Mouse (Mus musculus): ENCODE results near the gene Slc6a20b.

Slc6a20b gene

DNA sequence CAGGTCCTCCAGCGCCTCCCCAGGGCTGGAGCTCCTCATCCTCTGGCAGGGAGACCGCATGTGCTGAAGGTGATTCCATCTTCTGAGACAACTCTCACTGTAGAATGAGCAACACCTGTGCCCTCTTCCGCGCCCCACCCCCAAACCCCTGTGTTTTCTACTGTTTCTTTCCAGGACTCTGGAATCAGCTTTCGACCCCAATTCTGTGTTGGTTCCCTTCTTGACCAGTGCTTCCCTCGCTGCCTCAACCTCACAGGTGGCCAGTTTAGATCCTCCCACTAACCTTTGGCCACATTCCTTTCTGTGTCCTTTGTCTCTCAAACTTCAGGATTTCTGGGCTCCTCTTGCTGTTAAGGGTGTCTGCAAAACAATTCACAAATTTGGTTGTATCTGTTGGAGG, at the start of gene Slc6a20b:
TSS of gene Slc6a20b (minus strand) at position 285 of the 400 bp plus-strand sequence.
- in situ Hi-C loops (cut with MboI; ENCODE audit: low pct_unique_long_range_greater_than_20kb in 1 of 2, low sequenced_read_pairs in 2 of 2, unreplicated experiment in 1 of 2), result no loop called here

DNA sequence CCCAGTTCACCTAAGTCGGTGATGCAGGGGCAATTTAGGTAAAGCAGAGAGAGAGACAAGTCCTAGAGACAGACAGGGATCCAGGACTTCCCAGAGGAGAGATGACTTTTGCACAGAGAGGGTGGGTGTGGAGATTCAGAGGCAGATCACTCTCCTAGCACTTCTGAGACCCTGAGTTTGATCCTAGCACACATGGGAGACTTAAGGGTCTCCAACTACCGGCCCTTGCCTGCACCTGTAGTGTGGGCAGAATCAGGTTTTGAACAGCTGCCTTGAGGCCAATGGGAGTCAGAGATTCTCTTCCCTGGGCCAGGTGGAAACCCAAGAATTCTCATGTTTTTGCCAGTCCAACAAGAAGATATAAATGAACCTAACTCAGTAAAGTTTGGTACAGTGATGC, 46.8 kb upstream of the Slc6a20b start:
- in situ Hi-C loops (cut with MboI; ENCODE audit: low pct_unique_long_range_greater_than_20kb in 1 of 2, low sequenced_read_pairs in 2 of 2, unreplicated experiment in 1 of 2), result no loop called here

DNA sequence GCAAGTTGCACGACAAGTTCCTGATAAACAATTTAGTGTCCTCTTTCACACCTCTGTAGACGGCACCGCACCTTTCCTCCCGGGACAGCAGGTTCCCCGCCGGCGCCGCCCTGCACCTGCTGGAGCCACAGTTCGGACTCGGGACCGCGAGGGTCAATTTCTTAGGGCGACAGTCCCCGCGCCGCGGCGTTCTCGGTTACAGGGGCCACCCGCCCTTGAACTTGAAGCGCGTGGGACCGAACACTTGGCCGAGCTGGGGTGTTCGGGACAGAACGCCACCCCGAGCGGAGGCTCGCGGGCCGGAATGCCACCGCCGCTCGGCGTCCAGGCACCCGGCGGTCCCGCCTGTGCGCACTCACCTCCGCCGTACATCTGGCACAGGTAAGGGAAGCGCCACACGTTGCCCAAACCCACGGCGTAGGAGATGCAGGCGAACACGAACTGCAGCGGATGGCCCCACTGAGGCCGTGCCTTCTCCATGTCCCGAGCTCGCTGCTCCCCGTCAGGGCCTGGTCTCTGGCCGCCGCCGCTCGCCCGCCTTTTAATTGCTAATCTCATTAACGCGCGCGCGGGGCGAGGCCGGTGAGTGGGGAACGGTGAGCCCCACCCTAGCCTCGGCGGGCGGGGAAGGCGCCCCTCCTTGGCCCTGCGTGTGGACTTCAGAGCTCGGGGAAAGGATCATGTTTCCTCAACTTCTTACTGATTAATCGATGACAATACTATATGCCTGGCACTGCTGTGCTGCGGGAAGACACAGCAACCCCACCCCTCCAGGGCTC, 46.2 kb upstream of the Slc6a20b start, which contains the start of the genes Ccr9 and Slc6a20a:
TSS of gene Ccr9 (plus strand) at position 113 of the 779 bp plus-strand sequence.
TSS of gene Slc6a20a (minus strand) at position 559 of the 779 bp plus-strand sequence.
- in situ Hi-C loops (cut with MboI; ENCODE audit: low pct_unique_long_range_greater_than_20kb in 1 of 2, low sequenced_read_pairs in 2 of 2, unreplicated experiment in 1 of 2), result no loop called here

DNA sequence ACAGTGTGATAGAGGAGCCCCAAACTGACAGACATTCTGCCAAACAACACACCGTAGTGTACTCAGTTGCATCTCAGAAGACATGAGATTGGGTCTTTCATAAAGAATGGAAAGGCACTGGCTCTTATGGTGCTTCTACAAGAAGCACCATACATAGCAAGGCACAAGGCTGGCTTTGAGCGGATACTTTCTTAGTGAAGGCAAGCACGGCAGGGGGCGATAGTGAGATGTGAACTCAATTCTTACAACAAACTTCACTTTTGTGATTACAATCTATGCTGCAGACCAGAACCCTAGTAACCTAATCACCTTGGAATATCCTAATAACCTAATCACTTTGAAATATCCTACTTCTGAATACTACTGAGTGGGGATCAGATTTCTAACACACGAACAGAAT, 33.3 kb upstream of the Slc6a20b start:
- in situ Hi-C loops (cut with MboI; ENCODE audit: low pct_unique_long_range_greater_than_20kb in 1 of 2, low sequenced_read_pairs in 2 of 2, unreplicated experiment in 1 of 2), result no loop called here

DNA sequence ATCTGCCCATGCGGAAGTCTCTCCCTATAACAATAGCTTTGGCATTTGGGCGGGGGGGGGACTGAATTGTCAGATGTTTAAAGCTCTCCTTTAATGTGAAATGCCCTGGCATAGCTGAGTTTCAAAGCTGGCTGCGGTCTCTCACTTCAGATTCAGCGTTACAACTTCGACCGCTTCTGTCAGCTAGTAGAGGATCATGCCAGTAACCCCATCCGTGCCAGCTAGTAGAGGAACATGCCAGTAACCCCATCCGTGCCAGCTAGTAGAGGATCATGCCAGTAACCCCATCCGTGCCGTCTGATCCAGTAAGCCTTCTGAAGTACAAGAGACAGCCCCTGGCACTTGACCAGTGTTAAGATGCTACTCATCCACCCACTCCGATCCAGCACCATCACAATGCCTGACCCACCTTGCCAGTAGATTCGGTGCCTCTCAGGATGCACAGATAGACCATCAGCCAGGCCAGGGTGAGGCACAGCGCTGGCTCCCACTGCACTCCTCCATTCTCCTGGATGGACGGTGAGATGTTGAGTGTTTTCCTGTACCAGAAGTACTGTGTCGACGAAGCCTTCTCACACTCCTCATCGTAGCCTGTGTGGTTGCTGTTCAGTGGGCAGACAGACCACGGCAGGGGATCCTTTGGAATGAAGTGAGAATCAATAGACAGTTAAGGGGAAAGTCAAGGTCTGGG, 27.8 kb upstream of the Slc6a20b start:
- in situ Hi-C loops (cut with MboI; ENCODE audit: low pct_unique_long_range_greater_than_20kb in 1 of 2, low sequenced_read_pairs in 2 of 2, unreplicated experiment in 1 of 2), result loop anchor here in 1 of 2 experiments (5.0 kb wide), 1 partner anchor 53 kb away; no protein-coding TSS in a partner anchor

DNA sequence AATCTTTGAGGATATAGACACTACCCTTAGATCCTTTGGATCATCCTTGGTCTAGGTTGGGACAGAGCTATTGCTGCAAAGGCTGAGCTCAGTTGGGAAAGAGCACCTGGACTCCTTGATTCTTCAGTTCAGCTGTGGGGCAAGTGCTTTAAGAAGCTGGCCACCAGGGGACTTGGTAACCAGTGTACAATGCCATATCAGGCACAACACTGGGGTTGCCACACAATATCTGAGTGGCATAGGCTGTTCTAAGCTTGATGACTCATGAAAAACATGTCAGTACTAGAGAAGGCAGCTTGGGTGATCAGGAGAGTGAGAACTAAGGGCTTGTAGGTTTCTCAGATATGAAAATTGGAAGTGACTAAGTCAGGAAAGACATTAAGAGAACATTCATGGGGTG, 26.6 kb upstream of the Slc6a20b start:
- in situ Hi-C loops (cut with MboI; ENCODE audit: low pct_unique_long_range_greater_than_20kb in 1 of 2, low sequenced_read_pairs in 2 of 2, unreplicated experiment in 1 of 2), result no loop called here

DNA sequence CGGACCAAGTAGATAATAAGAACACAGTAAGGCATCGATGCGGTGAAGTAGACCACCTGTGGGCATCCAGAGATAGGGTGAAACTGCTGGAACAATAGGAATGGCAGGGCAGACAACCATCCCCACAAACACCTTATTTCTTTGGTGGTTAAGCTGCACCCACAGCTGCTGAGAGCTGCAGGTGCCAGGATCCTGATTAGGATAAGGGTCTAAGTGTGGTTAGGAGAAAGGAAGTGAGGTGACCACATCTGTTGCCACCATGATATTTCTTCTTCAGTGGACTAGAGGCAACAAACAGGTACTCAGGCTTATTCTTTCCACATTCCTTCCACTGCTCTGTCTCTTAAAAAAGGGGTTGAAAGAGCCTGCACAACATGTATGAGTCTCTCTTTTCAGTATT, 25.1 kb upstream of the Slc6a20b start:
- in situ Hi-C loops (cut with MboI; ENCODE audit: low pct_unique_long_range_greater_than_20kb in 1 of 2, low sequenced_read_pairs in 2 of 2, unreplicated experiment in 1 of 2), result no loop called here

DNA sequence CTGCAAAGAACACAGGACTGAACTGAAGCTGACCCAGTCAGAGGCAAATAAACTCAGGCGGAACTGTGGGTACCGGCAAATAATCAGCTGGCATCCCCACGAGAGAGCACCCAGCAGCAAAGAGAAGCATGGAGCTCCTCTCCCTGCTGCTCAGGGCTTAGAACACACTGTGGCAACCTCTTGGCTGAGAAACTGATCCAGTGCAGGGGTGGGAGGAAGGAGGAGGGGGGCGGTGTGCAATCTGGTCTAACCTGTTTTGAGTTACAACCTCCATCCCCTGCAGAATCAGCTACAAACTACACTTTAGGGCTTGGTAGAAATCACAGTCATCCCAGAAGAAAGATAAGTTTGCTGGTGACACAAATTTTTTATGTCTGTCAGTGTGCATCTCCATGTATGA, 19.0 kb upstream of the Slc6a20b start:
- in situ Hi-C loops (cut with MboI; ENCODE audit: low pct_unique_long_range_greater_than_20kb in 1 of 2, low sequenced_read_pairs in 2 of 2, unreplicated experiment in 1 of 2), result no loop called here

DNA sequence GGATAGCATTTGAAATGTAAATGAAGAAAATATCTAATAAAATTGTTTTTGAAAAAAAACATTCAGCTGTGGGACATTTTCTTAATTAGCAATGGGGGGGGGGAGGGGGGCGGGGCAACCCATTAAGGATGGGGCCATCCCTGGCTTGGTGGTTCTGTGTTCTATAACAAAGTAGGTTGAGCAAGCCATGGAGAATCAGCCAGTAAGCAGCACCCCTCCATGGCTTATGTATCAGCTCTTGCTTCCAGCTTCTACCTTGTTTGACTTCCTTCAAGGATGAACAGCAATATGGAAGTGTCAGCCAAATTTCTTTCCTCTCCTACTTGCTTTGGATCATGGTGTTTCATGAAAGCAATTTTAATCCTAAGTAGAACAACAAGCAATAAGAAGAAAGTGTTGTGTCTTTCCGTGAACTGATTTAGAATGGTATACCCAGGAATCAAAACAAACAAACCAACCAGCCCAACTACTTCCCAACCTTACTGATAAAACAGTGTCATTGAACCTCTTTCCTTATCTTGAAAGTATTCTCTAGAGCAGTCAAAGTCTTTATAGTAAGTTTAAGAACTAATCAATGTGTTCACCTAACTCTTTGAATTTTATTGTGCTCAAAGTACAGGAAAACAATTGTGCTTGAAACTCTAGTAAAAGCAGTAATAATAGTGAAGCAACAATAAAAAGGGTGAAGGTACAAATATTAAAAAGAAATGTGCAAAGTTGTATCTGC, 17.6 kb upstream of the Slc6a20b start:
- in situ Hi-C loops (cut with MboI; ENCODE audit: low pct_unique_long_range_greater_than_20kb in 1 of 2, low sequenced_read_pairs in 2 of 2, unreplicated experiment in 1 of 2), result no loop called here

DNA sequence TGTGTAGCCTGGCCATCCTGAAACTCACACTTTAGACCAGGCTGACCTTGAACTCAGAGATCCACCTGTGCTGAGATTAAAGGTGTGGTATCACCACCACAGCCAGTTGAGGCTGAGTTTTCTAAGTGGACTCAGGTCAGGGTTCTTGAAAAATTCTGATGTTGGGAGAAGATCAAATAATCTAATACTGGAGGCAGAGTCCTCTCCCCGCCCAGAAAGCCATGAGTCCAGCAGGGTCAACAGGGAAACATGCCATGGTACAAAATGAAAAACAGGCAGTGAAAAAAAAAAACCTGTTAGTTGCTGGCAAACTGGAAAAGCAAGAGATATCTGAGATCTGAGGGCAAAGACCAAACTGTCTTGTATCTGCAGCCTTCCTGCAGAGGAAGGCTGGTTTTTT, 7.7 kb upstream of the Slc6a20b start:
- in situ Hi-C loops (cut with MboI; ENCODE audit: low pct_unique_long_range_greater_than_20kb in 1 of 2, low sequenced_read_pairs in 2 of 2, unreplicated experiment in 1 of 2), result no loop called here

DNA sequence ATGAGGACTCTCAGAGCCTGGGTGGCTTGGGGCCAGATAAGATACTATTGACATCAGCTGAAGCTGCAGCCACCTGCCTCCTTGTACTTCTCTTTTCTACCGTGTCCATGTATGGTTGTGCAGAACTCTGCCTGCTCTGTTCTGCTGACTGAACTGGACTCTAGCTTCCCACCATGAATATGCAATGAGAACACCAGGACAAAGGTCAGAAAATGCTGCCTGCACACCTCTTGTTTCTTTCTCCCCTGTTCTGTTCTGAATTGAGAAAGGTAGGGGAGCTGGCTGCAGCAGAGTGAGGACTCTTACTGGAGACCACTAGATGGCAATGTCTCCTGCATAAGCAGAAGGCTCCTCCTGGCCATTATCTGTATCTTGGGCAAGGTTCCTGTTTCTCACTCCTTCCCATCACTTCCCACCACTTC, 6.3 kb upstream of the Slc6a20b start:
- in situ Hi-C loops (cut with MboI; ENCODE audit: low pct_unique_long_range_greater_than_20kb in 1 of 2, low sequenced_read_pairs in 2 of 2, unreplicated experiment in 1 of 2), result loop anchor here in 1 of 2 experiments (5.0 kb wide), 1 partner anchor 41 kb away; no protein-coding TSS in a partner anchor

DNA sequence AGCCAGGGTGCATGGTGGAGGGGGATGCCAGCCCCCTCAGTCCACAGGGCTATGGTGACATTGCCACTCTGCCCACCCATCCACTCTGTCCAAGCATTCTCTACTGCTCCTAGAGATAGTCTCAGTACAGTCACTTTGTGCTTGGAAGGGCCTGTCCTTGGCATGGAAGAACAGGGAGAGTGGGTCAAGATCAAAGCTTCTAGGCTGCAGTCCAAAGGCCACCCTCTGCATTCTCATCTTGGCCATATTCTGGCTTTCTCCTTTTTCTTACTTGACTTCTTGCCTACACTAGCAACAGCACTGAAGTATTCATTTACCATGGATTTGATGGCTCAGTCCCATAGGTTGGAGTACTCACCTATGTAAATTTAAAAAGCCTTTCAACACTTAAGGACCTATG, 5.9 kb upstream of the Slc6a20b start:
- in situ Hi-C loops (cut with MboI; ENCODE audit: low pct_unique_long_range_greater_than_20kb in 1 of 2, low sequenced_read_pairs in 2 of 2, unreplicated experiment in 1 of 2), result loop anchor here in 1 of 2 experiments (5.0 kb wide), 1 partner anchor 41 kb away; no protein-coding TSS in a partner anchor

DNA sequence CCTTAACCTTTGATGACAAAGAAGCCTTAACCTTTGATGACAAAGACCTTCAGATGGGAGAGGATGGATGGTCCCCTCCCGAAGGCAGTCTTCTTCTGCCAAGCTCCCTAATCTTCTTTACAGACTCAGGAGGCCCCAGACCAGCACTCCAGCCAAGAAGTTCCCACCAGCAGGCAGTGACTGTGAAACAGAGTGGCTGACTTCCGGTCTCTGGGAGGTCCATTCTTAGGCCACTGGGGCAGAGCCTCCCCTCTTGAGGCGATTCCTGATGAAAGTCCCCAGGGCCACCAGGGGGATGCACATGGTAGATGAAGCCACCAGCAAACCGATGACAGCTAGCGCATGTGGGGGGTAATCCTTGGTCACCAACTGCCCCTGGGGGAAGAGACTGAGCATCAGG, 4.4 kb upstream of the Slc6a20b start:
- in situ Hi-C loops (cut with MboI; ENCODE audit: low pct_unique_long_range_greater_than_20kb in 1 of 2, low sequenced_read_pairs in 2 of 2, unreplicated experiment in 1 of 2), result loop anchor here in 1 of 2 experiments (5.0 kb wide), 1 partner anchor 39 kb away; no protein-coding TSS in a partner anchor

DNA sequence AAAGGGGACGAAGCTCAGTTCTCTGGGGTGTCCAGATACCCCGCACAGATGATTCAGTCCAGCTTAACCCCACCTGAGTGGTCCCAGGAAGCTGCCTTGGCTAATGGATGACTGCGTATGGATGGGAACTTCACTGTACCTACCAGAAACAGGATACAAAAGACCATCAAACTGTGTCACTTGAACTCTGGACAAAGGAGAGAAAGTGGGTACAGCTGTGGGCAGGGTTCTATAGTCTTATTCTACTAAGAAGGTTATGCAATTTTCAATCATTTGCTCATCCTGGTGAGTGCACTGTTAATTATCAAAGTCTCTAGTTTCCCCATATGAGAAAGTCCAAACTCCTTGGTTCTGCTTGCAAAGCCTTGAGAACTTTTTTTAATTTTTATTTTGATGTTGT, 628 bp upstream of the Slc6a20b start:
- in situ Hi-C loops (cut with MboI; ENCODE audit: low pct_unique_long_range_greater_than_20kb in 1 of 2, low sequenced_read_pairs in 2 of 2, unreplicated experiment in 1 of 2), result no loop called here

DNA sequence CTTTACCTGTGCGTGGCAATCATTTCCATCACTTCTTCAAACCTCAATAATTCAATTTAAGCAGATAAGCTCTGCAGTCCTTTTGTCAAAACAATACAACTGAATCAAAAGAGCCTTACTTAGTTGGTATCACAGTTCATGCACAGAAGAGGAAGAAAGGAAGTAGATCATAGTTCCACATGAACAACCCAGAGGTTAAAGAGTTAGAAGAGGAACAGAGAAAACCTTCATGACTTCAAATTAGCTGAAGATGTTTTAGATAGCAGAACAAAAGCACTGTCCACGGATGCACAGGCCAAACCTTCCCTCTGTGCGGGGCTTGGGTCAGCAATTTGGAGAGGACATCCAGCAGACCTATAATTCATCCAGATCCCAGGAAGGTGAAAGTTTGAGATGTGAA, 699 bp downstream of the Slc6a20b start:
- in situ Hi-C loops (cut with MboI; ENCODE audit: low pct_unique_long_range_greater_than_20kb in 1 of 2, low sequenced_read_pairs in 2 of 2, unreplicated experiment in 1 of 2), result no loop called here

DNA sequence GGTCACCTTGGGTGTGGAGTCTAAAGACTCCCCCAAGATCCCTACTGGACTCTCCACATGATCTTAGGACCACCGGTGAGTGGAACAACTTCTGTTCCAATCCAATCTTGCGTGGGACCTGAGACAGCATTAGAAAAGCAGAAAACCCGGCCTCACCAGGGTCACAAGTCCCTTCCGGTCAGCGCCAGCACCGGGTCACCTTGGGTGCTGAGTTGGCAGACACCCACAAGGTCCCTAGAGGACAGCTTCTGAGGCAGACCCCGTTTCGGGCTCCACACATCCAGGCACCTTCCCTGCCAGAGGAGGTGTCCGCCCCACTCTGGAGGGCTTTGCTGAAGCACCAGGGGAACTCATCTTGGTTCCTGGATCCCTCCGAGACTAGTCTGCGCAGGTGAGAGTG, 6.5 kb downstream of the Slc6a20b start:
- in situ Hi-C loops (cut with MboI; ENCODE audit: low pct_unique_long_range_greater_than_20kb in 1 of 2, low sequenced_read_pairs in 2 of 2, unreplicated experiment in 1 of 2), result no loop called here

DNA sequence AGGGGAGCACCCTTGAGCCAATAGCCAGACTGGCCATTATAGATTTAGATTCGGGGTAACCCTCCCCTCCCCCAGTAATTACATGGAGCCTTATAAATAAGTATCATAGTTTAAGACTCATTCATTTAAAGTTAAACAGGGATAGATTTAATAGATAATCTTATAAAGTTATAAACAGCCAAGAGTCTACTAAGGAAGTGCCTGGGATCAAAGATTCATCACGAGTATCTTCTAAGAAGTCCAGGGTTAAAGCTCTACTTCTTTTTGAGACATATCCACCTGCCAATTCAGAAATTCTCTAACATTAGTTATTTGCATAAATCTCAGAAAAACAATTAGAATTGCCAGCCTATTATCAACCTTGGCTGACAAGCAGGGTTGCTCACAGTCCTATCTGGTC, 7.6 kb downstream of the Slc6a20b start:
- in situ Hi-C loops (cut with MboI; ENCODE audit: low pct_unique_long_range_greater_than_20kb in 1 of 2, low sequenced_read_pairs in 2 of 2, unreplicated experiment in 1 of 2), result no loop called here

DNA sequence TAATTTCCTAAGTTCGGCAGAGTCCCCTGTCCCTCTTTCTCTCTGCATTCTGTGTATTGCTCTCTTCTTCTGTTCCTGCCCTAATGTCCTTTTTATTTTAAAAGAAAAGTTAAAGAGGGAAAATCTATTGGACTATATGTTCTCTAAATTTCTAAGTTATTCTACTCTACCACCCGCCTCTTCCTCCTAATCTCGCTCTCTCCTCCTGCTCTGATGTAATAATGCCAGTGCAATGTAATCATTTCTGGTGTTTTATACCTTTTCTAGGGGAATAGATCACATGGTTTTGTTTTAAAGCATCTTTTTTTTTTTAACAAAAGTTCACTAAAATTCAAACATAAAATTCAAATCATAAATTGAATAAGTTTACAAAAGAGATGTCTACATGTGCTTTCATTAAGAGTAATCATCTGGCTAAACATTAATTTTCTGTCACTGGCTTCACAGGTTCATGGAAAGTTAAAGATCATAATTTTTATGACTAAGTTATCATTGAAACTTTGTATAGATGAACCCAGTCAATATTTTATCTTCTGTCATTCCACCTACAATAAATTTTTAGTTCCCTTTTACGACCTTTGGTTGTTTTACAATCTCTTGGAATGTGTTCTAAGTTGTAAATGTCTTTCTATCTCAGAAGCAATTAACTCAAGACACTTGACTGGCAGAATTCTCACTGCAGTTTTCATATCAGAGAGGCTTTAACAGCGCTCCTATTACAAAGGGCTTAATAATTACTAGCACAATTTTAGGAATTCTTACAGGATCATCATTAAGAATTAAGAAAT, 11.9 kb downstream of the Slc6a20b start:
- in situ Hi-C loops (cut with MboI; ENCODE audit: low pct_unique_long_range_greater_than_20kb in 1 of 2, low sequenced_read_pairs in 2 of 2, unreplicated experiment in 1 of 2), result no loop called here
